Mouse (Mus musculus) embryonic facial prominence, embryonic 14.5 days (tissue): ENCODE measurements around the gene Canx. TPM values are rescaled to one million over a fixed set of nuclear protein-coding genes. Genes with fewer than 3 reads are reported as not detected.

Experiments used
- ATAC-seq: fragments of 200-750 bp; cut with Nextera tagmentation; 2 replicates; pipeline ENCODE4 v1.8.0; 2017; ENCODE audit warnings: low read depth, moderate number of reproducible peaks, moderate TSS enrichment
- DNase-seq: peaks from one replicate; pipeline ENCODE4 v3.0.0-alpha.2; 2015; ENCODE audit warnings: low spot score
- H3K27ac ChIP-seq: fragments of 300-500 bp; sonication (generic); replicated peaks from 2 replicates; pipeline ENCODE4 v1.5.1; 2014; ENCODE audit warnings: low read depth, mild to moderate bottlenecking, low read length, moderate library complexity
- H3K27me3 ChIP-seq: fragments of 300-500 bp; sonication (generic); replicated peaks from 2 replicates; pipeline ENCODE4 v1.6.1; 2014; ENCODE audit warnings: low read length; ENCODE audit not compliant: control insufficient read depth, insufficient read depth
- H3K36me3 ChIP-seq: fragments of 300-500 bp; sonication (generic); 2 replicates; pipeline ENCODE4 v1.6.1; 2014; ENCODE audit warnings: low read length, mixed read lengths; ENCODE audit not compliant: control insufficient read depth, insufficient read depth
- H3K4me1 ChIP-seq: fragments of 300-500 bp; sonication (generic); 2 replicates; pipeline ENCODE4 v1.6.1; 2014; ENCODE audit warnings: antibody characterized with exemption, low read length; ENCODE audit not compliant: control insufficient read depth, insufficient read depth
- H3K4me2 ChIP-seq: fragments of 300-500 bp; sonication (generic); 2 replicates; pipeline ENCODE4 v1.6.1; 2014; ENCODE audit warnings: low read depth, mild to moderate bottlenecking, low read length, moderate library complexity, mixed read lengths
- H3K4me3 ChIP-seq: fragments of 300-500 bp; sonication (generic); 2 replicates; pipeline ENCODE4 v1.5.1; 2014; ENCODE audit warnings: low read depth, mild to moderate bottlenecking, low read length
- H3K9ac ChIP-seq: fragments of 300-500 bp; sonication (generic); 2 replicates; pipeline ENCODE4 v1.6.1; 2014; ENCODE audit warnings: low read depth, mild to moderate bottlenecking, low read length, moderate library complexity, mixed read lengths
- H3K9me3 ChIP-seq: fragments of 300-500 bp; sonication (generic); 2 replicates; pipeline ENCODE4 v1.6.1; 2016; ENCODE audit warnings: low read length; ENCODE audit not compliant: control insufficient read depth
- WGBS: fragments of 180-500 bp; shearing (Covaris S2); extraction: QIAGEN DNeasy Blood & Tissue Kit; methylation state at CpG from one replicate; pipeline ENCODE4 v1.1.7; 2014; 5-methylcytosine and 5-hydroxymethylcytosine counted together
- polyA plus RNA-seq: library from polyadenylated mRNA; unstranded; fragments of >200 nt; fragmentation: Nextera tagmentation; extraction: Ambion mirVana; gene quantifications from 2 replicates; pipeline ENCODE4 v1.2.1, GENCODE M21; 2014

Canx gene
- polyA plus RNA-seq, 1 experiment from 2014 or later, result 258 TPM

GRCm38 (mm10) chr11:50346256-50347032 lies 21.0 kb upstream of the Canx start:
- whole genome bisulfite sequencing, result 84% methylated on average over 9 of the region's 9 CpGs
- Histone ChIP-seq H3K27ac (no peak overlapping the region), H3K36me3 (no peaks in the 10 kb centered on the region), H3K4me2 (no peak overlapping the region), H3K9me3 (no peaks in the 10 kb centered on the region), H3K4me1 (no peaks in the 10 kb centered on the region), H3K4me3 (no peak overlapping the region), H3K27me3 (no peaks in the 10 kb centered on the region), H3K9ac (no peak overlapping the region)
- DNase-seq (no peak), ATAC-seq (no peak)

- H3K4me1 ChIP-seq, result no peaks in the 10 kb centered on the region
- no peak overlapping the region for H3K4me2 ChIP-seq
- no peak overlapping the region for H3K9ac ChIP-seq
- no peak for DNase-seq
- no peak overlapping the region for H3K4me3 ChIP-seq
- ATAC-seq, result no peak
- H3K27me3 ChIP-seq, result no peaks in the 10 kb centered on the region
- no peak overlapping the region for H3K27ac ChIP-seq
- H3K36me3 ChIP-seq, result no peaks in the 10 kb centered on the region
- no peaks in the 10 kb centered on the region for H3K9me3 ChIP-seq
- WGBS, result 80% methylated on average over 4 of the region's 4 CpGs
Observed at GRCm38 (mm10) chr11:50345486-50345885, 20.0 kb upstream of the Canx start.

- ATAC-seq, result no peak
- no peak overlapping the region for H3K27ac ChIP-seq
- no peaks in the 10 kb centered on the region for H3K27me3 ChIP-seq
- H3K4me3 ChIP-seq, result no peak overlapping the region
- no peak for DNase-seq
- no peaks in the 10 kb centered on the region for H3K9me3 ChIP-seq
- H3K36me3 ChIP-seq, result no peaks in the 10 kb centered on the region
- H3K9ac ChIP-seq, result no peak overlapping the region
- 75% methylated on average over 4 of the region's 4 CpGs for WGBS
- no peak overlapping the region for H3K4me2 ChIP-seq
- H3K4me1 ChIP-seq, result no peaks in the 10 kb centered on the region
Observed at GRCm38 (mm10) chr11:50336891-50337290, 11.4 kb upstream of the Canx start.

- no peak overlapping the region for H3K4me2 ChIP-seq
- no peaks in the 10 kb centered on the region for H3K4me1 ChIP-seq
- no peak overlapping the region for H3K27ac ChIP-seq
- H3K9me3 ChIP-seq, result no peaks in the 10 kb centered on the region
- H3K4me3 ChIP-seq, result no peak overlapping the region
- H3K36me3 ChIP-seq, result no peaks in the 10 kb centered on the region
- ATAC-seq (no peak), DNase-seq (no peak)
- no peak overlapping the region for H3K9ac ChIP-seq
- 31% methylated on average over 1 of the region's 1 CpGs for WGBS
- H3K27me3 ChIP-seq, result no peaks in the 10 kb centered on the region
Observed at GRCm38 (mm10) chr11:50336126-50336525, 10.7 kb upstream of the Canx start.

GRCm38 (mm10) chr11:50333181-50333580 lies 7.7 kb upstream of the Canx start:
- DNase-seq, result no peak
- Histone ChIP-seq H3K4me3 (no peak overlapping the region), H3K9me3 (no peaks in the 10 kb centered on the region), H3K36me3 (no peaks in the 10 kb centered on the region), H3K9ac (no peak overlapping the region), H3K27ac (no peak overlapping the region), H3K27me3 (no peaks in the 10 kb centered on the region), H3K4me2 (no peak overlapping the region), H3K4me1 (no peaks in the 10 kb centered on the region)
- 82% methylated on average over 3 of the region's 3 CpGs for WGBS
- no peak for ATAC-seq

GRCm38 (mm10) chr11:50329378-50329777 lies 3.9 kb upstream of the Canx start:
- Histone ChIP-seq H3K27me3 (no peaks in the 10 kb centered on the region), H3K9me3 (no peaks in the 10 kb centered on the region), H3K36me3 (no peaks in the 10 kb centered on the region), H3K4me3 (no peak overlapping the region), H3K4me2 (no peak overlapping the region), H3K4me1 (peaks cover 9% of the 10 kb centered on the region), H3K27ac (no peak overlapping the region), H3K9ac (no peak overlapping the region)
- no peak for ATAC-seq
- DNase-seq, result no peak
- WGBS, result 93% methylated on average over 1 of the region's 1 CpGs

GRCm38 (mm10) chr11:50328075-50328625 lies 2.7 kb upstream of the Canx start:
- H3K27ac ChIP-seq, result no peak overlapping the region
- no peak overlapping the region for H3K9ac ChIP-seq
- DNase-seq (no peak), ATAC-seq (no peak)
- H3K36me3 ChIP-seq, result no peaks in the 10 kb centered on the region
- WGBS, result 89% methylated on average over 3 of the region's 3 CpGs
- no peak overlapping the region for H3K4me2 ChIP-seq
- H3K4me3 ChIP-seq, result no peak overlapping the region
- peaks cover 21% of the 10 kb centered on the region for H3K4me1 ChIP-seq
- H3K27me3 ChIP-seq, result no peaks in the 10 kb centered on the region
- H3K9me3 ChIP-seq, result no peaks in the 10 kb centered on the region

- DNase-seq (peak; percentile 6), ATAC-seq (no peak)
- Histone ChIP-seq H3K36me3 (no peaks in the 10 kb centered on the region), H3K4me3 (peak overlapping the region; percentile 96), H3K4me1 (peaks cover 21% of the 10 kb centered on the region), H3K27me3 (no peaks in the 10 kb centered on the region), H3K9me3 (no peaks in the 10 kb centered on the region), H3K27ac (peak overlapping the region; percentile 92), H3K9ac (peak overlapping the region; percentile 84), H3K4me2 (peak overlapping the region; percentile 77)
- 4% methylated on average over 7 of the region's 7 CpGs for WGBS
Observed at GRCm38 (mm10) chr11:50326302-50326966, 961 bp upstream of the Canx start.
